Mouse (Mus musculus) stomach, postnatal 0 days (tissue): Measurements from ENCODE around the gene Olfr613.

Experiments
- CTCF ChIP-seq: IDR thresholded peaks from 2 replicates; pipeline ENCODE4 v1.5.1; 2016; ENCODE audit warnings: antibody characterized with exemption, low read depth, mild to moderate bottlenecking, moderate library complexity
- EP300 ChIP-seq: optimal IDR thresholded peaks from 2 replicates; pipeline ENCODE3; 2016; ENCODE audit warnings: antibody characterized with exemption

- TF ChIP-seq EP300 = no peak
- TF ChIP-seq CTCF = no peak
Measured at GRCm38 (mm10) chr7:103600275-103600674, 52.4 kb downstream of the Olfr613 start, which contains the start of gene Olfr619.
